Mouse (Mus musculus) T-helper 2 cell (primary cell): ENCODE data around the gene Bub1.

ENCODE experiments used
- in situ Hi-C: fragments of 300-600 bp; cut with MboI, MseI; formaldehyde crosslinking; loops from one replicate; pipeline ENCODE4 v1.15.1; 2025; ENCODE audit warnings: high pct_unique_total_duplicates

Bub1 gene

DNA sequence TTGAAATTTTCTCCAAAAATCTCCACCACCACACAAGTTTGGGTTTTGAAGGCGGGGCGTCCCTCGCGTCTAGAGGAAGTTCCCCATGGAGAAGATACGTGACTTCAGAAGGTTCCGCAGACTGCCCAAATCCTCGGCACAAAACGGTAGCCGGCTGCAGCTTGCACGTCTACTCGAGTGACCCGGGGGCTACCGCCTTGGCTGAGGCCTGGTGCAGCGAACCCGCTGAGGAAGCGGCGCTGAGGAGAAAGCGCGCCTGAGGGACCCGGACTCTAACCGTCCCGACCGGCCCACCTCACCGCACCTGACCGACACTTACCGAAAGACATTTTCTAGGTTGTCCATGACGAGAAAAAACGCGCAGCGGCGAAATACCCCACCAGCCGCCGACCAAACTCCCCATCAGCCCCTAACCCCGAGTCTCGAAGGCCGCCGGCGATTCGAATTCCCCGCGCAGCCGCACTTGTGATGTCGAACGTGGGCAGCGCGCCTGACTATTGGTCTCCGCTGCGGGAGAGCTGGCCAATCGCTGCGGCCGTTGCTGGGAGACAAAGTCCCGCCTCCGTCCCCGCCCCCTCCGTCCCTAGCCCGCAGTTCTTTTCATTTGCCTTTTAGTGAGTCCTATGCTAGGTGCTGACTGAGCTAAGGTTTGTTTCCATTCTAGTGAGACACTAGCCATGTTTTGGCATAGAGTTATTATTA, at the start of gene Bub1:
TSS of gene Bub1 (minus strand) at position 465 of the 702 bp plus-strand sequence.
- in situ Hi-C loops = no loop called here

GRCm38 (mm10) chr2:127881063-127881462, 49.4 kb upstream of the Bub1 start:
- in situ Hi-C loops = no loop called here

DNA sequence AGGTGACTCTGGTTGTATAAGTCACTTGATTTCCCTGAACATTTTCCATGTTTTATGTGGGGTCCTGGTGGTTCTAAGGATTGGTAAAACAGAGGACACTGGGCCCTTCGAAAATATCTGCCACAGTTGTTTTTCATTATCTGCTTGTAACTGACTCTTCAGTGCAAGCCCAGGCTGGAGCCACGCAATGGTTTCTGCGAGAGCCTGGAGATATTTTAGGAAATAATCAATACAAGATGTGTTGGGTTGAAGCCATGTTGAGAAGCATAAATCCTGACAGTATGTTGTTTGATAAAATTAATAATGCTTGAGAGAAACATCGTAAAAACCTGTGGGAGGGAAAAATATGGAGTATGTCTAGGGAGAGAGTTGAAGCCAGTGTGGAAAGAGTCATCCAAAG, 32.7 kb upstream of the Bub1 start:
- in situ Hi-C loops = no loop called here

GRCm38 (mm10) chr2:127854332-127854991, 22.8 kb upstream of the Bub1 start:
- in situ Hi-C loops = no loop called here

GRCm38 (mm10) chr2:127850371-127850770, 18.7 kb upstream of the Bub1 start:
- in situ Hi-C loops = no loop called here

DNA sequence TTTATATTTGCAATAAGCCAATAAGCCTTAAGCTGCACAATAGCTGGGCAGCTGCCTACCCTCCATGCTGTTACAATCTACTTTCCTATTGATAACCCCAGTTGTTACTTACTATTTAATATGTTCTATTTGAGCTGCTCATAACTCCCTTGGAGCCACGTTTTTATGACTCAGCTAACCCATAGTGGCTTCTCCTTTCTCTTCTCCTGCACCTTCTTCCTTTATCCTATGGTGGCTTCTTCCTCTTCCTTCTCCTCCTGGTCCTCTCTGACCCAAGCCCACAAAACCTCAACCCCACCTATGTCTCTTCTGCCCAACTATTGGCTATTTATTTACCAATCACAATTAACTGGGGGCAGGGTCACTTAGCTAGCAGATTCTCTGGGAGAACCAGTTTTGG, 14.9 kb upstream of the Bub1 start:
- in situ Hi-C loops = no loop called here

DNA sequence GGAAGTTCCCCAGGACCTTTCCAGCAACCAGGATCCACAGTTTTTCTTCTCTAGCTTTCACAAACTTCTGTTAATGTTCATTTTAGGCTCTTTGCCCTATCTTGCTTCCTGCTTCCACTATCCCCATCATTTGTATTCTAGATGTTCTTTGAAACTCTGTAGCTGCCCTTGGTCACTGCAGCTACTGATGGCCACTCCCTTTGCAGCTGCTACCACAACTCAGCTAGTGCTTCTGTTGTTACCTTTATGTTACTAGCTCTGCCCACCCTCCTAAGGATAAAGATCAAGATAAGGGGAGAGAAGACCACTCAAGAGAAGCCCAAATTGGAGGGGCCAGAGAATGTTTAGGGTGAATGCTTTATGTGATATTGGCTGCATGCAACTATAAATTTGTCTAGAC, 14.3 kb upstream of the Bub1 start:
- in situ Hi-C loops = no loop called here

DNA sequence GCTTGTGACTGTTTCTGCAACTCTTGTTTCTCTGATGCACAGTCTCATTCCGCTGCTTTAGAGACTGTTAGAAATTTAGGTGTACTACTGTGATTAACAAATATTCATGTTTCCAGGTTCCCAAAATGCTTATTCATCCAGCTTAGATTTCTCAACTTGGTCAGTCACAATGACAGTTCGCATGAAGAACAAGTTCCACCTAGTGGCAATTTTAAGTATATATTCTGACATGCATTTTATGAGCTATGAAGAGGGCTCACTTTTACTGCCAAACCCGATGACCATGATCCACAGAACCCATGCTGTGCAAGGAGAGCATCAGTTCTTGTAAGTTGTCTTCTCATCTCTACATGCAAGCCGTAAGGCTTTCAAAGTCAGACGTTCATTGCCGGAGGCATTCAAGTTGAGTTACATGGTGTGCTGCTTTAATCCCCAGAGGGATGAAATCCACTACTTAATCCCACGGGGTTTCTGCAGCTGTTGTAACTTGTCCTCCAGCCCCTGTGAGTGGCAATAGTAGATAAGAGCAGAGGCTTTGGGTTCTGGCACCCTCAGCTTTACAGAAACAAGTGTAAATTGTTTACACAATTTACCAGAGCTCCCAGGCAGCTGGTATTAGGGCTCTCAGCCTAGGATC, 13.8 kb upstream of the Bub1 start:
- in situ Hi-C loops = no loop called here

GRCm38 (mm10) chr2:127842421-127842820, 10.8 kb upstream of the Bub1 start:
- in situ Hi-C loops = no loop called here

DNA sequence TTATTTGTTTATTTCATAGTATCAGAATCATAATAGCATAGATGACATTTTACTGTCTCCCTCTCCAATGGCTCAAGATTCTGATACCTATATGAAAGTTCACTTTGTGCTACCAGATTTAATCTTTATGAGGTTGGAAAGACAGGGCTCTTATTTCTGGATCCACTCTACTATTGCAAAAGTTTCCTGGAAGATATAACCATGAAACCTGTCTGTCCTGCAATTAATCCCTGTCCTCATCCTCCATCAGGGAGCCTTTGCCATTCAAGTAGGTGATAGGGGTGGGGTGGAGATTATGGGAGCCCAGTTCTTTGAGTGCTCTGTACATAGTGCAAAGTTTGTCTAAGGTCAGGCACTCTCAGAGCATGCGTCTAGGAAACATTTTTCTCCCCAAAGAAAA, 9.7 kb upstream of the Bub1 start:
- in situ Hi-C loops = no loop called here

DNA sequence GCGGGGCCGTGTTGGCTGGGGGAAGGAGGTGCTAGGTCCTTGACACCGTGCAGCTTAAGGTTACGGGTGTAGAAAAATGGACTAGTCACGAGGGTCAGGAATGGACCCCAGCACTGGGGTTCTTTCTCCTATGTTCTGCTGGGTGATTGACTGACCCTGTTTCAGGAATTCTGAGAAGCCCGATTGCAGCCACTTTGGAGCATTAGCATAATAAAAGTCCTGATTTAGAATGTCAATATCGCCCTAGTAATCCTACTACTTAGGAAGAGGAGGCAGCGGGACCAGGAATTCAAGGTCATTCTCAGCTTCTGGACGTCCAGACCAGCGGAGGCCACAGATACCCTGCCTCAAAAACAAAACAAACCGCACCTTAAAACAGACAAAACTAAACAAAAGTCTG, 7.8 kb upstream of the Bub1 start:
- in situ Hi-C loops = no loop called here

DNA sequence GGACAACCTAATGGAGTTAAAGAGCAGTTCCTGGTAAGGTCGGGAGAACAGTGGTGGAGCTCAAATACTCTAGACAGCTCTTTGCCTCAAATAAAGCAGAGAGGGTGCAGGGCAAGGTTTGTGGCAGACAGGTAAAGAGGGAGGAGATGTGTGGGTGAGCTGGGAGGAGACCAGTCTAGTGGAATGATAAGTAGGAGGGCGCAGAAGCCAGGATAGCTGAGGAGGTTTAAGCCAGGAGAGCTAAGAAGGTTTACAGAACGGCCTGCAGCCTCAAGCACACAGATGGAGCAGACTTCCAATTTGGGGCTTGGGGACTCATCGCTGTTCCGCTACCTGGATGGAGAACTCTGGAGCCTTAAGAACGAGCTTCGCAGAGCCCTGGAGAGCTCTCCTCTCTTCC, 6.9 kb upstream of the Bub1 start, which contains the start of gene Acoxl:
TSS of gene Acoxl (plus strand) at position 301 of the 400 bp plus-strand sequence.
- in situ Hi-C loops = no loop called here

- in situ Hi-C loops = no loop called here
These were observed 1.1 kb upstream of the Bub1 start for GRCm38 (mm10) chr2:127832833-127833190.

GRCm38 (mm10) chr2:127832103-127832832, 603 bp upstream of the Bub1 start:
- in situ Hi-C loops = no loop called here

GRCm38 (mm10) chr2:127791919-127792603, 39.6 kb downstream of the Bub1 start, which contains the start of gene Mtln:
Gene Mtln, minus strand, starts transcription at chr2:127792488.
- in situ Hi-C loops = no loop called here

DNA sequence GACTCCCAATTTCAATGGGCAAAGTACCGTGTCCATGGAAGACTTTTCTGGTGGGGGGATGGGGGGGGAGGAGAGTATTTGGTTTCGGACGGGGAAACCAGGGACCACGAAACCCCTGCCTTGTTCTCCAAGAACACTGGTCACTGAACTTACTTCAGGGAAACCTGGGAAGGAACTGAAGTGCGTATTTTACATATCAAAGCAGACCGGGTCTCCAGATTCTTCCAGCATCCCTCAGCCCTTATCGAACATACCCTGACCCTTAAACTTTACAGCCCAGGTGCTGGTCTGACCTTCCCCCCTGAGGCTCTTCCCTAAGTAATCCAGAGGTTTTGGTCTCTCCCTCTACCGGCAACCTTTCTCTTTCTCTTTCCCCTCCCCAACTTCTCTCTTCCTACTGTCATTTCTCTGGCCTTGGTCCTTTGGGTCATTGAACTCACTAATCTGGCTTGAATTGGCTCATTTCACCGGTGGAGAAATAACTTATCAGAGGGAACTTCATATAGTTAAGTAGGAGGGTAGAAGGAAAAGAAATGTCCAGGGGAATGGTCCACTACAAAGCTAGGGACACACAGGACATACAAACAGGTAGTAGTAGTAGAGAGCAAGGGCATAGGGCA, 41.9 kb downstream of the Bub1 start:
- in situ Hi-C loops = no loop called here

DNA sequence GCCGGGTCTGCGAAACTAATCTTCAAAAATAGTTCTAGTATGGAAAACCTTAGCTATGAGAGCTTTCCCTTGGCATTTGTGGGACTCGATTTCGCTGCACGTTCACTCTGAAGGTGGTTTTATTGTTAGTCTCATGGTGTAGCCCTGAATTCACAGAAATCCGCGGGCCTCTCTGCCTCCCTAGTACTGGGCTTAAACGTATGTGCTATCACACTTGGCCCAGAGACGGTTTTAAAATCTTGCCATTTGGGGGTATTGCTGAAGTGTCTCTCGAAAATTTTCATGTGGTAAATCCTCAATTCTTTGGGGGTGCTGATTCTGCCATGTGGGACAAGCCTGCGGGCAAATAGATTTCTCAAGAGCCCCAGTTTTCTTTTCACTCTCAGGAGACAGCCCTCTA, 42.5 kb downstream of the Bub1 start:
- in situ Hi-C loops = no loop called here

GRCm38 (mm10) chr2:127788440-127789116, 43.1 kb downstream of the Bub1 start, which contains the start of gene Nphp1:
Gene Nphp1, minus strand, starts transcription at chr2:127788897.
- in situ Hi-C loops = no loop called here

- in situ Hi-C loops = no loop called here
These were observed 44.4 kb downstream of the Bub1 start for GRCm38 (mm10) chr2:127787226-127787625.

GRCm38 (mm10) chr2:127778451-127778850, 53.2 kb downstream of the Bub1 start:
- in situ Hi-C loops = no loop called here
